Mouse (Mus musculus) gastrocnemius, postnatal 4 days (tissue): ENCODE data around the gene Rps6ka5. TPM values are rescaled to one million over a fixed set of nuclear protein-coding genes. Genes with fewer than 3 reads are reported as not detected.

Experiments
- DNase-seq, 2 experiments: peaks; one replicate each; pipeline ENCODE4 v3.0.0; 2021 to 2022; ENCODE audit warnings: low spot score in 2 of 2, mixed read lengths in 2 of 2
- total RNA-seq, 2 experiments: library from RNA; stranded (reverse); gene quantifications; 2 replicates each; pipeline ENCODE4 v1.2.3; 2021

Rps6ka5 gene
- total RNA-seq, 2 experiments from 2014 or later, result 11.0 to 14.1 TPM

DNA sequence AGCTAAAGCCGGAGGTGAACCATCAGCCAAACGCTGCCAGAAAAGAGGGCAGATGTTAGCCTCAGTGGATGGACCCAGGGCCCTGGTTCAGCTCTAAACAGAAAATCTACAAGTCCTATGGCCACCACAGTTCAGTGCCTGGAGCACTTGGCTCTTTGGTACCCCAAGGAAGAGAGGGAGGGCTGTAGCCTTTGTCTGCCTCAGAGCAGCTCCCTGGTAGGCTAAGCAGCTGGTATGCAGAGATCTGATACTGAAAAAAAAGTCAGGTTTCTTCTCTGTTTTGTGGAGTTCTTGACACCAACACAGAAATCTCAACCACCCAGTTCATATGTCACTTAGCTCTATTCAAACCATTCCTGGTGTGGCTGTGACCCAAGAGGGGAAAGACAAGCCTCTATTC, 222.2 kb downstream of the Rps6ka5 start:
- DNase-seq, result no peak

DNA sequence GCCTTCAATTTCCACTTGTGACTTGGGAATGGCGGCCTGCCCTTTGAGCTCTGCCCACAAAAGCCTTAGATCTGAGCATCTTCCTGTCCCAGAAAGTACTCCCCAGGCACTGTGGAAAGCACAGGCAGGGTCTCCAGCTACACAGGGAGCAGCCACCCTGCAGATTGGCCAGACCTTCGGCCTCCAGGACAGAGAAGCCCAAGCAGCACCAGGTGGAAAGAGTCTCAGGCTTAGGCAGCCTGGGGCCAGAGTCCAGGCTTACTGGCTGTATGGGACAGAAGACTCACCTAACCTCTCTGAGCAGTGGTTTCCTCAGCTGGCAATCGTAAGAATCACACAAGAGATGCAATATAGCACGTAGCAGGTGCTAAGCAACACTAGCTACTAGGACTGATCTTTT, 223.1 kb downstream of the Rps6ka5 start:
- no peak for DNase-seq

DNA sequence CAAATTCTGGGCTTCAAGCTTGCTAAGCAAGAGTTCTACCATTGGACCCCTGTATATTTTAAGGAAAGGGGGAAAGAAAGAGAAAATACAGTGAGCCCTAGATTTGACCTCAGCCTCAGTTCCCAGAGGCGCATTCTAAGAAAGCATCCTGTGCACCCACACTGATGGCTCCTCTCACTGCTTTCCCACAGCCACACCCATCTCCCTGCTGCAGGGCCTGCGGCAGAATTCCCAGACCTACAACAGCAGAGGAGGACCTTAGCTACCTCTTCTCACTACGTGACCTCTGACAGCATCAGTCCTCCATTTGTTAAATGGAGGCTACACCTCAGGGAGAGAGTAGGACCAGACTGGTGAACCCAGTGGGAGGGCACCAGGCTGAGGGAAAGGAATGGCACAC, 224.2 kb downstream of the Rps6ka5 start:
- no peak for DNase-seq

DNA sequence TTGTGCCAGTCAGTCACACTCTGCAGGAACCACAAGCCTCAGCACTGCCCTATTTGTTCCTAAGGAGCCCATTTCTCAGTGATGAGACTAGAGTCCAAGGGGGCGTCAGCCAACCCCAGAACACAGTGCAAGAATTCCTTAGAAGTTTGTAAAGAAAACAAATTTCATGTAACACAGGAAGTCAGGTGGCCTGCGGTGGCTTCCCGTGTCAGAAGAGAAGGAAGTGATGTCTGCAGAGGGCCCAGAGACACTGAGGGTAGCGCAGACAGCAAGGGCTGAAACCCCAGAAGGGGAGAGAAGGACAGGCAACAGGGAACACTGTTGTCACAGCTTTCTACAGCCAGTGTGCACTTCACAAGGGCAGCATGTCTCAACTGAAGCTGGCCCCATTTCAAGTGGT, 225.5 kb downstream of the Rps6ka5 start:
- DNase-seq, result no peak

DNA sequence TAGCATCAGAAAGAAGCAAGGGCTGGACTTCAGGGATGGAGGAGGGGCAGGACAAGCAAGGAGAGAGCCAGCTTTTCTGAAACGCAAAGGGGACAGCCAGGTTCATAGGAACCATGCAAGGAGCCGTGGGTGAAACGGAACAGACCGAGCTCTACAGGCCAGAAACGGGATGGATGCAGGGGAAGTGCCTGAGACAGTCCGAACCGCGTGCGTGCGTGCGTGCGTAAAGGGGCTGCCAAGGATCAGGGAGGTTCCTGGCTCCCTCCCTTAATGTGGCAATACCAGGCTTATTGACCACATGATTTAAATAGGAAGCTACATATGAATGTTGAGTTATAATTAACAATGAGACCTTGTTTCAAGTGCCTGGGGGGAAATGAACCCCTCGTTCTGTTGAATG, 227.3 kb downstream of the Rps6ka5 start:
- no peak for DNase-seq

Other genes starting within 250 kb of the Rps6ka5 start
- gene Ttc7b, start 206.2 kb downstream of the Rps6ka5 start, total RNA-seq, result 10 to 100 TPM; 56.6 to 59.0 TPM
- 1 to 10 TPM; 3.6 to 4.0 TPM for gene Dglucy, start 52.1 kb upstream of the Rps6ka5 start, total RNA-seq
- under 1 TPM; 0.23 to 0.49 TPM for gene Gpr68, start 181.2 kb upstream of the Rps6ka5 start, total RNA-seq